Mouse (Mus musculus) heart, embryonic 12.5 days (tissue): Measurements from ENCODE around the gene Gen1. TPM values are rescaled to one million over a fixed set of nuclear protein-coding genes. Genes with fewer than 3 reads are reported as not detected.

Experiments used
- ATAC-seq: fragments of 200-750 bp; cut with Nextera tagmentation; 2 replicates; pipeline ENCODE4 v1.8.0; 2017; ENCODE audit warnings: moderate TSS enrichment, moderate library complexity; ENCODE audit not compliant: insufficient number of reproducible peaks, low FRiP score
- H3K27ac ChIP-seq: fragments of 300-500 bp; sonication (generic); 2 replicates; pipeline ENCODE4 v1.5.1; 2016; ENCODE audit warnings: mild to moderate bottlenecking, moderate library complexity; ENCODE audit not compliant: poor library complexity, severe bottlenecking
- H3K27me3 ChIP-seq: fragments of 300-500 bp; sonication (generic); replicated peaks from 2 replicates; pipeline ENCODE4 v1.6.1; 2016; ENCODE audit warnings: mild to moderate bottlenecking, moderate library complexity
- H3K36me3 ChIP-seq: fragments of 300-500 bp; sonication (generic); 2 replicates; pipeline ENCODE4 v1.6.1; 2016; ENCODE audit warnings: mild to moderate bottlenecking, moderate library complexity
- H3K4me1 ChIP-seq: fragments of 300-500 bp; sonication (generic); replicated peaks from 2 replicates; pipeline ENCODE4 v1.6.1; 2016; ENCODE audit warnings: mild to moderate bottlenecking
- H3K4me2 ChIP-seq: fragments of 300-500 bp; sonication (generic); 2 replicates; pipeline ENCODE4 v1.6.1; 2016; ENCODE audit warnings: mild to moderate bottlenecking, moderate library complexity
- H3K4me3 ChIP-seq: fragments of 300-500 bp; sonication (generic); 2 replicates; pipeline ENCODE4 v1.5.1; 2016; ENCODE audit warnings: mild to moderate bottlenecking
- H3K9ac ChIP-seq: fragments of 300-500 bp; sonication (generic); 2 replicates; pipeline ENCODE4 v1.6.1; 2016; ENCODE audit warnings: mild to moderate bottlenecking, moderate library complexity
- H3K9me3 ChIP-seq: fragments of 300-500 bp; sonication (generic); replicated peaks from 2 replicates; pipeline ENCODE4 v1.6.1; 2016; ENCODE audit warnings: mild to moderate bottlenecking, moderate library complexity
- WGBS: fragments of 180-500 bp; shearing (Covaris S2); methylation state at CpG from one replicate; pipeline ENCODE4 v1.1.7; 2016; 5-methylcytosine and 5-hydroxymethylcytosine counted together
- polyA plus RNA-seq: library from polyadenylated mRNA; unstranded; fragments of >200 nt; fragmentation: Nextera tagmentation; extraction: Ambion mirVana; gene quantifications from 2 replicates; pipeline ENCODE4 v1.2.1, GENCODE M21; 2016

The Gen1 gene
- polyA plus RNA-seq, 1 experiment from 2014 or later = 8.3 TPM

GRCm38 (mm10) chr12:11223090-11223489 lies 42.5 kb downstream of the Gen1 start:
- Histone ChIP-seq H3K9ac (no peak overlapping the region), H3K4me1 (peaks cover 34% of the 10 kb centered on the region), H3K27ac (no peak overlapping the region), H3K36me3 (no peaks in the 10 kb centered on the region), H3K4me3 (no peak overlapping the region), H3K9me3 (no peaks in the 10 kb centered on the region), H3K27me3 (no peaks in the 10 kb centered on the region), H3K4me2 (no peak overlapping the region)
- WGBS = 62% methylated on average over 10 of the region's 10 CpGs
- ATAC-seq = no peak

- Histone ChIP-seq H3K36me3 (no peaks in the 10 kb centered on the region), H3K4me1 (peaks cover 34% of the 10 kb centered on the region), H3K4me2 (no peak overlapping the region), H3K27me3 (no peaks in the 10 kb centered on the region), H3K27ac (no peak overlapping the region), H3K9ac (no peak overlapping the region), H3K4me3 (no peak overlapping the region), H3K9me3 (no peaks in the 10 kb centered on the region)
- no peak for ATAC-seq
- WGBS = 58% methylated on average over 3 of the region's 3 CpGs
Measured at GRCm38 (mm10) chr12:11222566-11222965, 43.0 kb downstream of the Gen1 start.

GRCm38 (mm10) chr12:11221524-11222330 lies 43.9 kb downstream of the Gen1 start:
- peak overlapping the region; percentile 23 for H3K4me2 ChIP-seq
- H3K27ac ChIP-seq = peak overlapping the region; percentile 9
- no peak overlapping the region for H3K9ac ChIP-seq
- H3K27me3 ChIP-seq = no peaks in the 10 kb centered on the region
- H3K4me3 ChIP-seq = no peak overlapping the region
- ATAC-seq = no peak; the same call in 1 of the 2 replicates
- H3K9me3 ChIP-seq = no peaks in the 10 kb centered on the region
- H3K4me1 ChIP-seq = peaks cover 28% of the 10 kb centered on the region
- H3K36me3 ChIP-seq = no peaks in the 10 kb centered on the region
- 41% methylated on average over 20 of the region's 20 CpGs for WGBS

- Histone ChIP-seq H3K9ac (no peak overlapping the region), H3K4me1 (peaks cover 12% of the 10 kb centered on the region; the same call in 1 of the 2 replicates), H3K9me3 (no peaks in the 10 kb centered on the region), H3K4me2 (no peak overlapping the region), H3K27ac (no peak overlapping the region), H3K4me3 (no peak overlapping the region), H3K36me3 (no peaks in the 10 kb centered on the region), H3K27me3 (no peaks in the 10 kb centered on the region)
- 77% methylated on average over 7 of the region's 7 CpGs for WGBS
- ATAC-seq = no peak
Measured at GRCm38 (mm10) chr12:11217726-11218250, 47.8 kb downstream of the Gen1 start.

GRCm38 (mm10) chr12:11216454-11216853 lies 49.1 kb downstream of the Gen1 start:
- Histone ChIP-seq H3K27me3 (no peaks in the 10 kb centered on the region), H3K9me3 (no peaks in the 10 kb centered on the region), H3K4me1 (0 out of 2 replicates have a peak, but pooled peaks cover 4% of the 10 kb centered on the region), H3K36me3 (no peaks in the 10 kb centered on the region), H3K9ac (no peak overlapping the region), H3K4me3 (no peak overlapping the region), H3K4me2 (no peak overlapping the region), H3K27ac (no peak overlapping the region)
- no peak for ATAC-seq
- WGBS = 60% methylated on average over 3 of the region's 3 CpGs

- H3K9ac ChIP-seq = no peak overlapping the region
- no peak overlapping the region for H3K4me2 ChIP-seq
- no peaks in the 10 kb centered on the region for H3K36me3 ChIP-seq
- H3K4me1 ChIP-seq = no peaks in the 10 kb centered on the region
- WGBS = 92% methylated on average over 2 of the region's 2 CpGs
- ATAC-seq = no peak
- H3K9me3 ChIP-seq = no peaks in the 10 kb centered on the region
- H3K4me3 ChIP-seq = no peak overlapping the region
- H3K27me3 ChIP-seq = no peaks in the 10 kb centered on the region
- H3K27ac ChIP-seq = no peak overlapping the region
Measured at GRCm38 (mm10) chr12:11215555-11215954, 50.0 kb downstream of the Gen1 start.

- no peak overlapping the region for H3K4me3 ChIP-seq
- no peak for ATAC-seq
- no peaks in the 10 kb centered on the region for H3K27me3 ChIP-seq
Measured at GRCm38 (mm10) chr12:11214776-11215175, 50.8 kb downstream of the Gen1 start.

GRCm38 (mm10) chr12:11212881-11213280 lies 52.7 kb downstream of the Gen1 start:
- Histone ChIP-seq H3K4me3 (no peak overlapping the region), H3K9me3 (no peaks in the 10 kb centered on the region), H3K4me2 (no peak overlapping the region), H3K27me3 (no peaks in the 10 kb centered on the region; the same call in 1 of the 2 replicates), H3K9ac (no peak overlapping the region), H3K36me3 (no peaks in the 10 kb centered on the region), H3K4me1 (peaks cover 6% of the 10 kb centered on the region; the same call in 1 of the 2 replicates), H3K27ac (no peak overlapping the region)
- no peak for ATAC-seq
- WGBS = 63% methylated on average over 1 of the region's 1 CpGs

More at GRCm38 (mm10) chr12:11214776-11215175, 50.8 kb downstream of the Gen1 start:
- H3K9me3 ChIP-seq = no peaks in the 10 kb centered on the region
- H3K36me3 ChIP-seq = no peaks in the 10 kb centered on the region
- H3K9ac ChIP-seq = no peak overlapping the region
- H3K4me1 ChIP-seq = no peaks in the 10 kb centered on the region
- H3K27ac ChIP-seq = no peak overlapping the region
- H3K4me2 ChIP-seq = no peak overlapping the region

- Histone ChIP-seq H3K9me3 (no peaks in the 10 kb centered on the region), H3K9ac (no peak overlapping the region), H3K4me2 (no peak overlapping the region), H3K4me3 (no peak overlapping the region), H3K4me1 (peaks cover 6% of the 10 kb centered on the region; the same call in 1 of the 2 replicates), H3K27ac (no peak overlapping the region), H3K27me3 (no peaks in the 10 kb centered on the region; the same call in 1 of the 2 replicates), H3K36me3 (no peaks in the 10 kb centered on the region)
- ATAC-seq = no peak
- WGBS = 68% methylated on average over 3 of the region's 3 CpGs
Measured at GRCm38 (mm10) chr12:11210361-11210760, 55.2 kb downstream of the Gen1 start.

- ATAC-seq = no peak
- H3K4me2 ChIP-seq = no peak overlapping the region
- 72% methylated on average over 5 of the region's 5 CpGs for WGBS
- no peak overlapping the region for H3K27ac ChIP-seq
- H3K27me3 ChIP-seq = no peaks in the 10 kb centered on the region; the same call in 1 of the 2 replicates
- peaks cover 7% of the 10 kb centered on the region for H3K4me1 ChIP-seq
- H3K36me3 ChIP-seq = no peaks in the 10 kb centered on the region
- no peak overlapping the region for H3K9ac ChIP-seq
- no peaks in the 10 kb centered on the region for H3K9me3 ChIP-seq
- H3K4me3 ChIP-seq = no peak overlapping the region
Measured at GRCm38 (mm10) chr12:11209636-11210035, 56.0 kb downstream of the Gen1 start.

- H3K9me3 ChIP-seq = no peaks in the 10 kb centered on the region
- no peak for ATAC-seq
- no peak within 1 kb of the TSS for H3K4me2 ChIP-seq
- H3K4me1 ChIP-seq = peaks cover 15% of the 10 kb centered on the region
- no peak within 1 kb of the TSS for H3K9ac ChIP-seq
- no peaks in the 10 kb centered on the region for H3K36me3 ChIP-seq
- H3K27ac ChIP-seq = no peak within 1 kb of the TSS
- no peaks in the 10 kb centered on the region; the same call in 1 of the 2 replicates for H3K27me3 ChIP-seq
- H3K4me3 ChIP-seq = no peak within 1 kb of the TSS
- 52% methylated on average over 5 of the region's 5 CpGs for WGBS
Measured at GRCm38 (mm10) chr12:11208872-11209271, 56.7 kb downstream of the Gen1 start, which contains the start of gene Msgn1. TSS of gene Msgn1 (minus strand) at chr12:11208972.
